Mouse (Mus musculus) ES-Bruce4 (cell line): ENCODE measurements at regions not wholly inside any gene's neighbourhood (a gene's known extent, or its start where the extent isn't known, plus 50 kb on each side); places are given as distances from the start of the nearest gene placed in this dataset.

Experiments used
- EP300 ChIP-seq: IDR thresholded peaks from 2 replicates; pipeline ENCODE4 v1.6.1; 2011; ENCODE audit warnings: low read depth, low read length; ENCODE audit not compliant: insufficient read depth
- POLR2A ChIP-seq: IDR thresholded peaks from one replicate; pipeline ENCODE4 v1.8.1; 2011; ENCODE audit warnings: low read length; ENCODE audit not compliant: insufficient read depth

- TF ChIP-seq EP300 (no peak), POLR2A (no peak)
These were observed 313.9 kb upstream of the Trib2 start for GRCm38 (mm10) chr12:16130605-16131004.
